Mouse (Mus musculus): ENCODE measurements around the gene H60b. TPM values are rescaled to one million over a fixed set of nuclear protein-coding genes. Genes with fewer than 3 reads are reported as not detected.
"Not testable (repeated sequence)": the region's sequence is repeated elsewhere in the genome, so short reads cannot be mapped to it uniquely, and the experiment has no call there.

H60b gene
- polyA plus RNA-seq, 1 experiment from 2014 or later = not detected

- DNase-seq (peak; percentile 31), ATAC-seq (peak; percentile 56; the same call in 1 of the 2 replicates)
- H3K9me3 ChIP-seq (ENCODE audit: low read length); H3K36me3 ChIP-seq (replicated peaks; ENCODE audit: insufficient read depth, low read length); H3K4me1 ChIP-seq (ENCODE audit: insufficient read depth); H3K4me2 ChIP-seq (ENCODE audit: low read depth, low read length); H3K27me3 ChIP-seq (ENCODE audit: insufficient read depth, low read length); H3K4me3 ChIP-seq (ENCODE audit: low read depth, low read length); H3K9ac ChIP-seq (replicated peaks); H3K27ac ChIP-seq (ENCODE audit: low read depth): not testable (repeated sequence)
- TF ChIP-seq CTCF (IDR thresholded peaks at IDR 0.05; ENCODE audit: low read depth) = peak; percentile 64
- 0% methylated on average over 8 of the region's 11 CpGs for WGBS (ENCODE audit: insufficient replicate concordance)
Observed at GRCm38 (mm10) chr10:22212012-22212696, 53.8 kb downstream of the H60b start.

GRCm38 (mm10) chr10:22223474-22224349, 65.3 kb downstream of the H60b start:
- H3K9me3 ChIP-seq (ENCODE audit: low read length); H3K4me1 ChIP-seq (ENCODE audit: insufficient read depth); H3K4me2 ChIP-seq (ENCODE audit: low read depth, low read length); H3K36me3 ChIP-seq (replicated peaks; ENCODE audit: insufficient read depth, low read length); H3K27ac ChIP-seq (ENCODE audit: low read depth); DNase-seq; H3K27me3 ChIP-seq (ENCODE audit: insufficient read depth, low read length); ATAC-seq; H3K4me3 ChIP-seq (ENCODE audit: low read depth, low read length); H3K9ac ChIP-seq (replicated peaks): not testable (repeated sequence)
- WGBS (ENCODE audit: insufficient replicate concordance) = no CpG with 5 or more reads among the region's 7 CpGs

GRCm38 (mm10) chr10:22265060-22265459, 106.7 kb downstream of the H60b start:
- no peak overlapping the region for H3K9ac ChIP-seq (replicated peaks)
- no peak for DNase-seq
- H3K27me3 ChIP-seq (ENCODE audit: insufficient read depth, low read length) = no peaks in the 10 kb centered on the region
- H3K9me3 ChIP-seq (ENCODE audit: low read length) = 0 out of 2 replicates have a peak, but pooled peaks cover 3% of the 10 kb centered on the region
- no peak overlapping the region for H3K4me3 ChIP-seq (ENCODE audit: low read depth, low read length)
- TF ChIP-seq CTCF (IDR thresholded peaks at IDR 0.05; ENCODE audit: low read depth) = no peak
- no peak for ATAC-seq
- H3K36me3 ChIP-seq (replicated peaks; ENCODE audit: insufficient read depth, low read length) = no peaks in the 10 kb centered on the region
- no peak overlapping the region for H3K4me2 ChIP-seq (ENCODE audit: low read depth, low read length)
- WGBS (ENCODE audit: insufficient replicate concordance) = 80% methylated on average over 8 of the region's 8 CpGs
- H3K4me1 ChIP-seq (ENCODE audit: insufficient read depth) = no peaks in the 10 kb centered on the region
- H3K27ac ChIP-seq (ENCODE audit: low read depth) = no peak overlapping the region

- WGBS (ENCODE audit: insufficient replicate concordance) = 32% methylated on average over 7 of the region's 8 CpGs
- ATAC-seq; H3K9ac ChIP-seq (replicated peaks); H3K27ac ChIP-seq (ENCODE audit: low read depth); H3K4me1 ChIP-seq (ENCODE audit: insufficient read depth); H3K36me3 ChIP-seq (replicated peaks; ENCODE audit: insufficient read depth, low read length); H3K9me3 ChIP-seq (ENCODE audit: low read length); H3K4me3 ChIP-seq (ENCODE audit: low read depth, low read length); H3K4me2 ChIP-seq (ENCODE audit: low read depth, low read length): not testable (repeated sequence)
- peak; percentile 16 for DNase-seq
- peaks cover 16% of the 10 kb centered on the region for H3K27me3 ChIP-seq (ENCODE audit: insufficient read depth, low read length)
Observed at GRCm38 (mm10) chr10:22270879-22271786, 112.7 kb downstream of the H60b start.

DNA sequence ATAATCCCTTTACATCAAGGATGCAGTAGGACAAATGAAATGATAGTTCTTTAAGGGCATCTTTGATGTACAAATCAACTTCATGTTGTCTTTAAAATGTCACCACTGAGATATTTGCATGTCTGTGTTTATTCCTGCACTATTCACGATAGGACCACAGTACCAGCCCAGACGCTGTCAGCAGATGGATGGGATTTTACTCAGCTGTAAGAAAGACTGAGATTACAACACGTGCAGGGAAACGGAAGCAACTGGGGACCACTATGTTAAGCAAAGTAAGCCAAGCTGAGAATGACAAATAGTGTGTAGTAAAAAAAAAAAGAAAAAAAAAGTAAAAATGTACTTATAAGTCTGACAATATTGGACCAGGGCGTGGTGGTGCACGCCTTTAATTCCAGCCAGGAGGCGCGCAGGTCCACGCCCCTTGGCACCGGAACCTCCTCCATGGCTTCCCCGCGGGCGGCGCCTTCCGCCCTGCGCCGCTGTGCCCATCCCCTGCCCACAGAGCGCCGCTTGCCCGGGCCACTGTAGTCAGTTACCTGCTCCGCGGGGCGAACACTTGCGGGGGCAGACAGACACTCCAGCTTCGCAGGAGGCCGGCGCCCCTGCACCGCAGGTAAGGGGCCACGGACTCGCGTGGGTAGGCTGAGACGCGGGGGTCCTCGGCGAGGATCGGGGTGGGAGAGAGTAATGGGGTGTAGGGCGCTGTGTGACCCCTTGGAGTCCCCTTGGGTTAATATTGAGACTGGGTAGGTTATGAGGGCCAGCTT, 114.7 kb downstream of the H60b start:
- not testable (repeated sequence) for H3K9me3 ChIP-seq (ENCODE audit: low read length); H3K4me1 ChIP-seq (ENCODE audit: insufficient read depth); ATAC-seq; H3K36me3 ChIP-seq (replicated peaks; ENCODE audit: insufficient read depth, low read length); H3K27ac ChIP-seq (ENCODE audit: low read depth); H3K9ac ChIP-seq (replicated peaks)
- 2% methylated on average over 32 of the region's 37 CpGs for WGBS (ENCODE audit: insufficient replicate concordance)
- Histone ChIP-seq H3K27me3 (ENCODE audit: insufficient read depth, low read length) (peaks cover 16% of the 10 kb centered on the region), H3K4me3 (ENCODE audit: low read depth, low read length) (peak overlapping the region; percentile 36), H3K4me2 (ENCODE audit: low read depth, low read length) (peak overlapping the region; percentile 64)
- DNase-seq = peak; percentile 28

Data from liver, postnatal 0 days (tissue).